Mouse (Mus musculus) cerebellum, adult 2 months (tissue): ENCODE measurements around the gene Pros1. TPM values are rescaled to one million over a fixed set of nuclear protein-coding genes. Genes with fewer than 3 reads are reported as not detected.

Source experiments
- DNase-seq, 2 experiments: peaks; one replicate each; pipeline ENCODE4 v3.0.0; 2021
- H3K27ac ChIP-seq: fragments of 200-500 bp; 2 replicates; pipeline ENCODE4 v1.5.1; 2012; ENCODE audit warnings: low read length, control low read depth, inconsistent platforms; ENCODE audit not compliant: insufficient read depth
- H3K27me3 ChIP-seq: fragments of 200-500 bp; 2 replicates; pipeline ENCODE4 v1.6.1; 2012; ENCODE audit warnings: inconsistent platforms, mild to moderate bottlenecking, low read length, moderate library complexity; ENCODE audit not compliant: control insufficient read depth, insufficient read depth
- H3K4me1 ChIP-seq: fragments of 200-500 bp; 2 replicates; pipeline ENCODE4 v1.6.1; 2011; ENCODE audit warnings: low read length; ENCODE audit not compliant: control insufficient read depth, insufficient read depth
- H3K4me3 ChIP-seq: fragments of 200-500 bp; replicated peaks from 2 replicates; pipeline ENCODE3; 2011; ENCODE audit warnings: mild to moderate bottlenecking, low read depth, low read length, control low read depth; ENCODE audit not compliant: insufficient read depth
- CTCF ChIP-seq: fragments of 200-500 bp; IDR thresholded peaks from 2 replicates; pipeline ENCODE4 v1.5.1; 2011; ENCODE audit warnings: low read depth, mild to moderate bottlenecking, control low read depth, low read length, moderate library complexity, borderline replicate concordance; ENCODE audit not compliant: insufficient read depth
- POLR2A ChIP-seq: fragments of 200-500 bp; IDR thresholded peaks from 2 replicates; pipeline ENCODE4 v1.6.1; 2011; ENCODE audit warnings: low read length, control low read depth, borderline replicate concordance; ENCODE audit not compliant: insufficient read depth
- WGBS: fragments of 180-500 bp; shearing (Covaris S2); methylation state at CpG from one replicate; pipeline ENCODE4 v1.1.7; 2018; 5-methylcytosine and 5-hydroxymethylcytosine counted together
- polyA plus RNA-seq: library from polyadenylated mRNA; depleted of rRNA; stranded (reverse); fragments of >200 nt; gene quantifications from 2 replicates; pipeline ENCODE4 v1.2.3, GENCODE M21; 2012; rRNA removed

Gene Pros1
- polyA plus RNA-seq, 1 experiment: 6.5 TPM

GRCm38 (mm10) chr16:62974926-62975325, 120.8 kb downstream of the Pros1 start:
- WGBS: 86% methylated on average over 1 of the region's 1 CpGs
- peak; percentile 73 for TF ChIP-seq CTCF
- no peak for TF ChIP-seq POLR2A
- H3K27ac ChIP-seq: no peak overlapping the region
- no peaks in the 10 kb centered on the region for H3K4me1 ChIP-seq
- H3K4me3 ChIP-seq: no peak overlapping the region
- no peaks in the 10 kb centered on the region for H3K27me3 ChIP-seq
- peak; percentile 19 to 38 for DNase-seq

Other genes starting within 250 kb of the Pros1 start
- gene Nsun3, start 67.5 kb upstream of the Pros1 start, polyA plus RNA-seq: 10.4 and 11.2 TPM in 2 replicates
- not detected in 2 replicates for gene Stx19, start 39.6 kb upstream of the Pros1 start, polyA plus RNA-seq
- 7.0 and 10.7 TPM in 2 replicates for gene Arl13b, start 7.3 kb upstream of the Pros1 start, polyA plus RNA-seq